Mouse (Mus musculus) MEL (cell line): ENCODE data around the gene Drosha.

Experiments used
- CHD1 ChIP-seq: IDR thresholded peaks from 2 replicates; pipeline ENCODE4 v1.6.1; 2012; ENCODE audit warnings: low read depth, mild to moderate bottlenecking, inconsistent platforms, low read length, improper control_type of control experiment
- CHD2 ChIP-seq: IDR thresholded peaks from 2 replicates; pipeline ENCODE4 v1.6.1; 2011; ENCODE audit warnings: low read length, improper control_type of control experiment
- CTCF ChIP-seq, 3 experiments: IDR thresholded peaks in 2 of 3; conservative IDR thresholded peaks in 1 of 3; 2 replicates each; pipeline ENCODE4 v1.5.1; 2011 to 2012; ENCODE audit warnings: low read length in 3 of 3, low read depth in 2 of 3, mild to moderate bottlenecking in 2 of 3, improper control_type of control experiment in 1 of 3, inconsistent platforms in 1 of 3, mixed read lengths in 1 of 3, moderate library complexity in 1 of 3; ENCODE audit not compliant: control insufficient read depth in 1 of 3, insufficient read depth in 1 of 3, poor library complexity in 1 of 3, severe bottlenecking in 1 of 3
- EP300 ChIP-seq, 2 experiments: IDR thresholded peaks; 2 replicates each; pipeline ENCODE4 v1.6.1; 2011; ENCODE audit warnings: improper control_type of control experiment in 2 of 2, low read length in 2 of 2, low read depth in 1 of 2, mild to moderate bottlenecking in 1 of 2
- MAFK ChIP-seq: IDR thresholded peaks from 2 replicates; pipeline ENCODE4 v1.6.1; 2011; ENCODE audit warnings: low read depth, mild to moderate bottlenecking, low read length, improper control_type of control experiment, borderline replicate concordance
- POLR2A ChIP-seq, 2 experiments: IDR thresholded peaks; 2 replicates each; pipeline ENCODE4 v1.6.1; 2011 to 2012; ENCODE audit warnings: low read length in 2 of 2, mild to moderate bottlenecking in 2 of 2, control low read depth in 1 of 2, improper control_type of control experiment in 1 of 2, low read depth in 1 of 2, moderate library complexity in 1 of 2; ENCODE audit not compliant: control insufficient read depth in 1 of 2, insufficient read depth in 1 of 2, poor library complexity in 1 of 2
- ZC3H11A ChIP-seq: IDR thresholded peaks from 2 replicates; pipeline ENCODE4 v1.6.1; 2012; ENCODE audit warnings: low read depth, mild to moderate bottlenecking, inconsistent platforms, low read length, improper control_type of control experiment

- TF ChIP-seq CHD1 (no peak), EP300 (IDR thresholded peaks at IDR 0.05; ENCODE audit: low read depth in 1 of 2, low read length in 2 of 2) (no peak), CTCF (IDR thresholded peaks at IDR 0.05 in 2 of 3, conservative IDR thresholded peaks at IDR 0.05 in 1 of 3; ENCODE audit: control insufficient read depth in 1 of 3, insufficient read depth in 1 of 3, low read depth in 2 of 3, low read length in 3 of 3, poor library complexity in 1 of 3, severe bottlenecking in 1 of 3) (no peak), CHD2 (no peak), MAFK (no peak), POLR2A (IDR thresholded peaks at IDR 0.05; ENCODE audit: control insufficient read depth in 1 of 2, insufficient read depth in 1 of 2, low read depth in 1 of 2, low read length in 2 of 2, poor library complexity in 1 of 2) (no peak), ZC3H11A (no peak)
Observed at GRCm38 (mm10) chr15:12849373-12849772, 24.8 kb downstream of the Drosha start.
